Mouse (Mus musculus) MEL (cell line): ENCODE results near the gene Abca5. TPM values are rescaled to one million over a fixed set of nuclear protein-coding genes. Genes with fewer than 3 reads are reported as not detected.

Experiments used
- DNase-seq: peaks from one replicate; pipeline ENCODE4 v3.0.0; 2011; ENCODE audit warnings: low read depth, low spot score
- H3K27ac ChIP-seq: 2 replicates; pipeline ENCODE4 v1.5.1; 2012; ENCODE audit warnings: low read depth, mild to moderate bottlenecking, control low read depth, low read length, moderate library complexity; ENCODE audit not compliant: control insufficient read depth
- H3K27me3 ChIP-seq, 2 experiments: fragments of 150-350 bp in 1 of 2; sonication (generic) in 1 of 2; 2 replicates each; pipeline ENCODE4 v1.6.1; 2012; ENCODE audit warnings: low read length in 2 of 2, mild to moderate bottlenecking in 2 of 2, improper control_type of control experiment in 1 of 2, moderate library complexity in 1 of 2; ENCODE audit not compliant: insufficient read depth in 2 of 2, control insufficient read depth in 1 of 2
- H3K36me3 ChIP-seq, 2 experiments: 2 replicates each; pipeline ENCODE4 v1.6.1; 2012 to 2014; ENCODE audit warnings: low read length in 2 of 2, improper control_type of control experiment in 1 of 2, inconsistent platforms in 1 of 2, mild to moderate bottlenecking in 1 of 2; ENCODE audit not compliant: insufficient read depth in 2 of 2, control insufficient read depth in 1 of 2
- H3K4me1 ChIP-seq, 2 experiments: fragments of 150-350 bp in 1 of 2; sonication (generic) in 1 of 2; 2 replicates each; pipeline ENCODE4 v1.6.1; 2012; ENCODE audit warnings: low read length in 2 of 2, improper control_type of control experiment in 1 of 2, mild to moderate bottlenecking in 1 of 2; ENCODE audit not compliant: insufficient read depth in 2 of 2, control insufficient read depth in 1 of 2
- H3K4me3 ChIP-seq, 2 experiments: fragments of 150-350 bp in 1 of 2; sonication (generic) in 1 of 2; 2 replicates each; pipeline ENCODE4 v1.5.1; 2012; ENCODE audit warnings: low read depth in 2 of 2, low read length in 2 of 2, mild to moderate bottlenecking in 2 of 2, moderate library complexity in 2 of 2, control low read depth in 1 of 2, improper control_type of control experiment in 1 of 2; ENCODE audit not compliant: control insufficient read depth in 1 of 2, insufficient read depth in 1 of 2
- H3K79me2 ChIP-seq: 2 replicates; pipeline ENCODE4 v1.6.1; 2012; ENCODE audit warnings: mild to moderate bottlenecking, low read length, moderate library complexity; ENCODE audit not compliant: control insufficient read depth, poor library complexity, insufficient read depth
- H3K9ac ChIP-seq: 2 replicates; pipeline ENCODE4 v1.6.1; 2012; ENCODE audit warnings: low read depth, mild to moderate bottlenecking, control low read depth, low read length, moderate library complexity; ENCODE audit not compliant: control insufficient read depth, poor library complexity, severe bottlenecking
- H3K9me3 ChIP-seq: fragments of 150-350 bp; sonication (generic); replicated peaks from 2 replicates; pipeline ENCODE4 v1.6.1; 2012; ENCODE audit warnings: mild to moderate bottlenecking, low read length, improper control_type of control experiment, moderate library complexity; ENCODE audit not compliant: insufficient read depth
- BHLHE40 ChIP-seq: IDR thresholded peaks from 2 replicates; pipeline ENCODE4 v1.6.1; 2012; ENCODE audit warnings: low read depth, mild to moderate bottlenecking, inconsistent platforms, low read length, improper control_type of control experiment, borderline replicate concordance
- CTCF ChIP-seq, 3 experiments: IDR thresholded peaks in 2 of 3; conservative IDR thresholded peaks in 1 of 3; 2 replicates each; pipeline ENCODE4 v1.5.1; 2011 to 2012; ENCODE audit warnings: low read length in 3 of 3, low read depth in 2 of 3, mild to moderate bottlenecking in 2 of 3, improper control_type of control experiment in 1 of 3, inconsistent platforms in 1 of 3, mixed read lengths in 1 of 3, moderate library complexity in 1 of 3; ENCODE audit not compliant: control insufficient read depth in 1 of 3, insufficient read depth in 1 of 3, poor library complexity in 1 of 3, severe bottlenecking in 1 of 3
- EP300 ChIP-seq, 2 experiments: IDR thresholded peaks; 2 replicates each; pipeline ENCODE4 v1.6.1; 2011; ENCODE audit warnings: improper control_type of control experiment in 2 of 2, low read length in 2 of 2, low read depth in 1 of 2, mild to moderate bottlenecking in 1 of 2
- GATA1 ChIP-seq: IDR thresholded peaks from 2 replicates; pipeline ENCODE4 v1.6.1; 2011; ENCODE audit warnings: low read depth, low read length, improper control_type of control experiment
- HCFC1 ChIP-seq: IDR thresholded peaks from 2 replicates; pipeline ENCODE4 v1.6.1; 2012; ENCODE audit warnings: low read depth, mild to moderate bottlenecking, inconsistent platforms, low read length, improper control_type of control experiment, moderate library complexity
- MXI1 ChIP-seq: IDR thresholded peaks from 2 replicates; pipeline ENCODE4 v1.6.1; 2011; ENCODE audit warnings: mild to moderate bottlenecking, low read depth, low read length, improper control_type of control experiment
- NELFE ChIP-seq: IDR thresholded peaks from 2 replicates; pipeline ENCODE4 v1.6.1; 2011; ENCODE audit warnings: low read depth, low read length, improper control_type of control experiment
- POLR2AphosphoS2 ChIP-seq: IDR thresholded peaks from 2 replicates; pipeline ENCODE4 v1.6.1; 2011; ENCODE audit warnings: low read length, improper control_type of control experiment
- POLR2AphosphoS5 ChIP-seq: IDR thresholded peaks from 2 replicates; pipeline ENCODE4 v1.6.1; 2012; ENCODE audit warnings: low read depth, borderline replicate concordance, mild to moderate bottlenecking, inconsistent platforms, low read length, moderate library complexity, mixed read lengths
- RAD21 ChIP-seq: IDR thresholded peaks from 2 replicates; pipeline ENCODE4 v1.6.1; 2011; ENCODE audit warnings: mild to moderate bottlenecking, low read depth, low read length, improper control_type of control experiment
- RCOR1 ChIP-seq: IDR thresholded peaks from 2 replicates; pipeline ENCODE4 v1.6.1; 2012; ENCODE audit warnings: low read depth, mild to moderate bottlenecking, inconsistent platforms, low read length, improper control_type of control experiment
- SIN3A ChIP-seq: IDR thresholded peaks from 2 replicates; pipeline ENCODE4 v1.6.1; 2012; ENCODE audit warnings: low read length, improper control_type of control experiment, inconsistent platforms
- SMC3 ChIP-seq: IDR thresholded peaks from 2 replicates; pipeline ENCODE4 v1.6.1; 2011; ENCODE audit warnings: low read depth, low read length, improper control_type of control experiment
- TBP ChIP-seq: IDR thresholded peaks from 2 replicates; pipeline ENCODE4 v1.8.0; 2011; ENCODE audit warnings: low read depth, low read length, improper control_type of control experiment
- TCF12 ChIP-seq: IDR thresholded peaks from 2 replicates; pipeline ENCODE4 v1.6.1; 2014; ENCODE audit warnings: low read depth, mild to moderate bottlenecking, inconsistent platforms, low read length, improper control_type of control experiment, moderate library complexity
- USF1 ChIP-seq: IDR thresholded peaks from 2 replicates; pipeline ENCODE4 v1.6.1; 2014; ENCODE audit warnings: low read depth, mild to moderate bottlenecking, inconsistent platforms, low read length, improper control_type of control experiment, moderate library complexity
- ZC3H11A ChIP-seq: IDR thresholded peaks from 2 replicates; pipeline ENCODE4 v1.6.1; 2012; ENCODE audit warnings: low read depth, mild to moderate bottlenecking, inconsistent platforms, low read length, improper control_type of control experiment
- ZNF384 ChIP-seq: IDR thresholded peaks from 2 replicates; pipeline ENCODE4 v1.6.1; 2012; ENCODE audit warnings: low read depth, mild to moderate bottlenecking, inconsistent platforms, low read length, improper control_type of control experiment
- polyA plus RNA-seq, 2 experiments: library from polyadenylated mRNA; stranded (reverse) in 1 of 2; unstranded in 1 of 2; fragments of >175 nt in 1 of 2; fragments of >200 nt in 1 of 2; gene quantifications; 2 replicates each; pipeline versions ENCODE4 v1.2.1 to v1.2.4; 2012; ENCODE audit warnings: low replicate concordance in 2 of 2, low read depth in 1 of 2; ENCODE audit not compliant: insufficient read length in 2 of 2, insufficient read depth in 1 of 2, missing spikeins in 1 of 2
- total RNA-seq: library from RNA; depleted of rRNA; stranded (reverse); fragments of 300-350 nt; gene quantifications from 2 replicates; pipeline ENCODE4 v1.2.3, GENCODE M21; 2012

The Abca5 gene
- total and polyA plus RNA-seq, 3 experiments = 0.35 to 0.78 TPM; not detected in 1

DNA sequence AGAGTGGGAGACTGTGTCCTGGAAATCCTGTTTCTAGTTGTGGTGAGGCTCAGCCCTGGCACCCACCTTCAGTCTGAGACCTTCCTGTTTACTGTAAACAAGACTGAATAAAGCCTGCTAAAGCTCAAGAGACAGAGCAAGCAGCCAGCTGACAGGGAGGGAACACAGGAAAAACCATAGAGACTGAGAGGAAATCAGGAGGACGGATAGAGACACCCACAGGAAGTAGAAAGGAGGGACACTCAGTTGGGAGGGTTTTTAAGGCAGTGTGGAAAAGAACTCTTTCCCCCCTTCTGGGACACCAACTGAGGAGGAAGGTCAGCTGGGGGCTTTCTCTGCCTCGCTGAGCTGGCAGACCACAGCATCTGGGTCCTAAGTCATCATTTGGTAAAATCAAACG lies 62.7 kb downstream of the Abca5 start:
- Histone ChIP-seq H3K36me3 (no peaks in the 10 kb centered on the region), H3K9me3 (no peaks in the 10 kb centered on the region), H3K27ac (no peak overlapping the region), H3K4me3 (no peak overlapping the region), H3K79me2 (no peaks in the 10 kb centered on the region), H3K9ac (no peak overlapping the region), H3K4me1 (no peaks in the 10 kb centered on the region; a peak in 1 of 4 replicates), H3K27me3 (no peaks in the 10 kb centered on the region)
- DNase-seq = peak; percentile 21
- no peak for TF ChIP-seq TCF12
- TF ChIP-seq USF1 = no peak
- no peak for TF ChIP-seq POLR2AphosphoS5
- TF ChIP-seq HCFC1 = no peak
- TF ChIP-seq MXI1 = no peak
- no peak for TF ChIP-seq SIN3A
- TF ChIP-seq NELFE = no peak

DNA sequence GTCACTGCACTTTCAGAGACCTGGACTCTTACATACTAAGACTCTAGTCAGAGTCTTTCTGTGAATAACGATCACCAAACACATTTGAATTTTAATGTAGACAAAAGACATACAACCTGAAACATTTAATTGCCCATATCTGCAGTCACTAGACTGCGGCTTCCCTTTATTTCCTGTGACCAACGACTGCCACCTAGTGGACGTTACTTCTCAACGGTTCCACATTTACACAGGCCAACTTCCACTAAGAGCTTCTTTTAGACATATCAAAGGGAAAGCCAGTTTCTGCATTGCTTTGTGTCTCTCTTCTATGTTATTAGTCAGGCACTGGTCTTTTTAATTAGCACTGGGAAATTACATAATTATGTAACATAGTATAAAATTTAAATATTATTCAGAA lies 65.8 kb downstream of the Abca5 start:
- H3K4me3 ChIP-seq = no peak overlapping the region
- peaks cover 0 to 5% of the 10 kb centered on the region in 2 experiments; a peak in 1 of 4 replicates for H3K36me3 ChIP-seq
- no peaks in the 10 kb centered on the region for H3K27me3 ChIP-seq
- no peaks in the 10 kb centered on the region for H3K9me3 ChIP-seq
- peak; percentile 92 for TF ChIP-seq RAD21
- peak; percentile 80 to 97 (median 83) for TF ChIP-seq CTCF (IDR thresholded peaks at IDR 0.05 in 2 of 3, conservative IDR thresholded peaks at IDR 0.05 in 1 of 3; ENCODE audit: control insufficient read depth in 1 of 3, insufficient read depth in 1 of 3, low read depth in 2 of 3, low read length in 3 of 3, poor library complexity in 1 of 3, severe bottlenecking in 1 of 3)
- no peak for TF ChIP-seq TBP
- 0 out of 2 replicates have a peak, but pooled peaks have one; percentile 13 for TF ChIP-seq TCF12
- peak in 1 of 2 experiments; percentile 20; a peak in 1 of 4 replicates for TF ChIP-seq EP300 (IDR thresholded peaks at IDR 0.05; ENCODE audit: low read depth in 1 of 2, low read length in 2 of 2)
- peak; percentile 68 for TF ChIP-seq ZC3H11A
- TF ChIP-seq SMC3 = peak; percentile 91
- TF ChIP-seq HCFC1 = 0 out of 2 replicates have a peak, but pooled peaks have one; percentile 35
- TF ChIP-seq ZNF384 = peak; percentile 50; the same call in 1 of the 2 replicates
- TF ChIP-seq RCOR1 = no peak
- TF ChIP-seq BHLHE40 = no peak
- no peak for TF ChIP-seq POLR2AphosphoS2
- TF ChIP-seq GATA1 = 0 out of 2 replicates have a peak, but pooled peaks have one; percentile 34
- TF ChIP-seq MXI1 = no peak
- TF ChIP-seq, all 39 proteins: peak for 9
- Histone ChIP-seq H3K9ac (0 out of 2 replicates have a peak overlapping the region, but pooled peaks have one; percentile 10), H3K79me2 (no peaks in the 10 kb centered on the region), H3K27ac (no peak overlapping the region), H3K4me1 (peaks cover 2 to 14% of the 10 kb centered on the region in 2 experiments; a peak in 3 of 4 replicates)
- peak; percentile 94 for DNase-seq
